Mouse (Mus musculus) embryo, embryonic 10 days (tissue): ENCODE results near the gene Kdelr3.

Source experiments
- DNase-seq: peaks from one replicate; pipeline ENCODE4 v3.0.0-alpha.2; 2015; ENCODE audit warnings: low spot score

Kdelr3 gene

DNA sequence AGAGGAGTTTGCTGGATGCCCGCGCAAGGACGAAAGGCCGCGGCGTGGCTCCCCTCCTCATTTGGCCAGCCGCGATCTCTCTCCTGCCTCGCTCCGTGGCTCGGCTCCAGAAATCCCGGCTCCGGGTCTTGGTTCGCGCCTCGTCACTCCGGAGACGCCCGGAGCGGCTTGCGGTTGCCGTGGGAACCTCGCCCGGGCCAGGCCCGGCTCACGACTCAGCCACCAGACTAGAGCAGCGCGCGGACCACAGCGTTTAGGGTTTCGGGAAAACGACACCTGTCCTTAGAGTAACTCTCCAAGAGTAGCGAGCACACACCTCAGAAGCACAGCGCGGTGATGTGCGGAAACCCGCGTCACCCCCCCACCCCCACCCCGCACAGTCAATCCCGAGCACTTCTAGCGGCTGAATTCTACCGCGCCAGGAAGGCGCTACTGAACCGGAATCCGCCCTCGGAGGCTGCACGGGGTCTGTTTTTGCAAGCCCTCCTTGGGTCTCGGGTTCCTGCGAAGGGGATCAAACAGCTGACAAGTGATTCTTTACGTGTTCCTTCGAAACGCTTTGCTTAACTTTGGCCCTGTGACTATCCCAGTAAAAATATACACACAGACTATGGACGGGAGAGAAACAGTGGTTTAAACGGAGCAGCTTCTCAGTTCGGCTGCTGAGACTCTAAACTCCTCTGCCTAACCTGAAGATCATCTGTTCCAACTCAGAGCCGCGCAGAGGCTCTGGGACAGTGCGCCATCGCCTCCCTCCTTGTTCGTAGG is 4.5 kb upstream of the Kdelr3 start:
- peak; percentile 85 for DNase-seq

DNA sequence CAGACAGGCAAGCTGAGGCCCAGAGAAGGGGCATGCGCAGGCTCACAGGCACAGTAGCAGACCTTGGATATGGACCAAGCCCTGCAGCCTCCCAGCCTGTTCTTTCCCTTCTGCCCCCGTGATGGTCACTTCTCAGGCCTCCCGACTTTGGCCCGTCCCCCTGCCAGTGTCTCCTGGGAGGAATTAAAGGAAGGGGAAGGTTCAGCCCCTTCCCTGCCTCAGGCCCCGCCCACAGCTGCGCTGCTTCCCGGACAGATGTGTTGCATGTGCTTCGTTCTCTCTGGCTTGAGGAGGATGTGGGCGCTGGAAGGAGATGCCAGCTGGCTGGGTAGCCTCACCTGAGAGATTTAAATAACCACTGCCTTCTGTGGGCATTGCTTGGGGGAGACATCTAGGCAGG is 2.3 kb upstream of the Kdelr3 start:
- peak; percentile 72 for DNase-seq

DNA sequence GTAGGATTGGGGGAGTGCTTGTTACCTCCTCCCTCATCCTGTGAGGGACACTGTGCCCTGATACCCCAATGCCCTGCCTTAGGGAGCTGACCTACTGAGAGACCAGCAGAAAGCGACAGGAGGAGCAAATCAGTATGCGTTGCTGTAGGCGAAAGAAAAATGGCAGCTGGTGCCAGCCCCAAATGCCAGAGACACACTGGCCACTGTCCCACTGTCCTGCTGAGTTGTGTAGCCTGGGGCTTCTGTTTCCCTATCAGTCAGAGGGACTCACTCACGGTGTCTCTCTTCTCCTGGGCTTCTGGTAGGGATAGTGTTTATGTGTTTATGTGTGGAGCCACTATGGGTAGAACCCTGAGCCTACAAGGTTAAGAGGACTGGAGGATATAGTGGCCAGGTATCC is 1.5 kb downstream of the Kdelr3 start:
- DNase-seq = no peak

DNA sequence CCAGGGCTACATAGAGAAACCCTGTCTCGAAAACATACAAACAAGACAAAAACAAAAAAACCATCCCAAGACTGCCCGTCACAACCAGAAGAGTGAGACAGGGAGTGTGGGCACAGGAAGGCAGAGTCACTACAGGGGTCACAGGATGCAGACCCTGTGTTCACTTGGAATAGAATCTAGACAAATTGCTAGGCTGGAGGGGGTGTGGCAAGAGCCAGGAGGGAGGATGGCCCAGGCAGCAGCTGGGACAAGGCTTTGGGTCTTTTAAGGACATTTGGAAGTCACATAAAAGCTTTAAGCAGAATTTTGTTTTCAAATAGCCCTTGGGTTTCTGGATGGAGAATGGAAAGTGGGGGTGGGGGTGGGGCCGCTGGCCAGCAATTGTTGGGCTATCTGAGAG is 2.4 kb downstream of the Kdelr3 start:
- DNase-seq = no peak

DNA sequence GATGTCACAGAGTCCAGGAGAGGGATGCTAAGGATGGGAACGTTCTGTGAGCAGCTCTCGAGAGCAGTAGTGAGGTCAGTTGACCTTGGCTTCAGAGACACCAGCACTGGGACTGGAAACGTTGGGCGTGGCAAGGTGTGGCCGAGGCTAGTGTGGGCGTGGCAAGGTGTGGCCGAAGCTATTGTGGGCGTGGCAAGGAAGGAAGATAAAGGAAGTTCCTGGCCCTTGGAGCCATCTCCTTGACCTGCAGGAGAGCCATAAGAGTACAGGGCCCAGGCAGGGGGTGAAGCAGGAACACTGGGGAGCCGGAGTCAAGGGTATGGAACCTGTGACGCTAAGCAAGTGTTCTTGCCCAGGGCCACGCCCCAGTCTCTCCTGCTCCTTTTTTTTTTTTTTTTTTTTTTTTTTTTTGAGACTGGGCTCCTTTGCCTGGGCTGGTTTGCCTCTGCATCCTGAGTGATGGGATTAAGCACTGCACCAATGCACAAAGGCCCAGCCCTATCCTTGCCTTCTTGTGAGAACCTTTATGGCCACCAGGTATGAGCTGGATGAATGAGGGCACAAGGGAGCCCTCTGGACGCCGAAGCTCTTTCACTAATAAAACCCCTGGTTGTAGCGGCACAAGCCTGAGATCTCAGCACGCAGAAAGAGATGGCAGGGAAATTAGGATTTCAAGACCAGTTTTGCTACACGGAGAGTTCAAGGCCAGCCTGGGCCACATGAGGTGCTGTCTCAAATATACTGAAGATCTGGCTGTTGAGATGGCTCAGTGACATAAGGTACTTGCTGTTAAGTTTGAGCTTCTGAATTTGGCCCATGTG is 3.4 kb downstream of the Kdelr3 start:
- no peak for DNase-seq

DNA sequence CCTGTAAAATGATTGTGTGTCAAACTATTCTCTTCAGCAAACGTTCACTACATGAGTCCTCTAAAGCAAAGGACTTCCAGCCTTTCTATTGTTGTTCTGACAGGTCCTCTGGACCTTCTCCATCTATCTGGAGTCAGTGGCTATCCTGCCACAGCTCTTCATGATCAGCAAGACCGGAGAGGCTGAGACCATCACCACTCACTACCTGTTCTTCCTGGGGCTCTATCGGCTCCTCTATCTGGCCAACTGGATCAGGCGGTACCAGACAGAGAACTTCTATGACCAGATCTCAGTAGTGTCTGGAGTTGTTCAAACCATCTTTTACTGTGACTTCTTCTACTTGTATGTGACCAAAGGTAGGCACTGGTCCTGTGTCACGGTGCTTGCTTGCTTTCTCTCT is 9.4 kb downstream of the Kdelr3 start:
- no peak for DNase-seq

DNA sequence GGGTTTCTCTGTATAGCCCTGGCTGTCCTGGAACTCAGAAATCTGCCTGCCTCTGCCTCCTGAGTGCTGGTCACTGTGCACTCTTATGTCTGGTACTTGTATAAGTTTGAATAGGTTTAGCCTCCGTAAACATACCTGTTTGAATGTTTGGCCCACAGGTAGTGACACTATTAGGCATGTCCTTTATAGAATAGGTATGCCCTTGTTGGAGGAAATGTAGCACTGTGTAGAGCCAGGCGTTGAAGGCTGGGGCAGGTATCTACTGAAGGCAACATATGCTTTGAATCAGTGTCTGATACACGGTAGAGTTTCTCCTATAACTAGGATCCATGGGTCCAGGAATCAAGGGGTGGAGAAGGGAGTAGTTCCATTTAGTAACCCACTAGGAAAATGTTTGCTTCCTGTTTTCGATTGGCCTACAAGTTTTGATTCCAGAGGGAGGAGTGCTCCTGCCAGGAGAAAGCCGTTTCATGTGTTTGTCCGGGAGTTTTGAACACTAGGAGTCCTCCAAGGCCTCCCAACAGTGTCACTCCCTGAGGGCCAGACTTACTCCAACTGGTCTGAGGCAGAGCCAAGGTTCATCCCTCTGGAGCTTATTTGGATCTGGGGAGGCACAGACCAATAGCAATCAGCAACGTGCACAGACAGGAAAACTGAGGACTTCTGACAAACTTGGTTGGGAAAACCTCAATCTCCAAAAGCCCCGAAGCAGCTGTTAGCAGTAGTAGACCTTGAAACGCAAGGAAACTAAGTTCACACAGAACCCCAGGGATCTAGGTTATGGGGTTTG is 10.0 kb downstream of the Kdelr3 start:
- no peak for DNase-seq

DNA sequence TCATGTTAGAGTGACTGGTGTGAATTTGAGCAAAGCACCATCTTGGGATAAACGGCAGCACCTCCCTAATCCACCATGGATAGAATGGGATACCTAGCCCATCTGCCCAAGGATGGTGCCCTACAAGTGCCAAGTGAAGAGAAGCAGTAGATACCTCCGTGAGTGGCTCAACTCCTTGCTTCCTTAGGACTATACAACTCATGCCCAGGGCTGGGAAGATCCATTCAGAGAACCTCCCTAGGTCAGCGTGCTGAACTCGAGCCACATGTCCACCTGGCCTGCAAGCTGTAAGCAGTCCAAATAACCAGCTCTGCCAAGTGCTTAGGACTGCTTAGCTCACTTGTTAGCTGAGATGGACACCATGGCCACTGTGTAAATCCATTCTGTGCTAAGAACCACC is 11.0 kb downstream of the Kdelr3 start:
- no peak for DNase-seq

DNA sequence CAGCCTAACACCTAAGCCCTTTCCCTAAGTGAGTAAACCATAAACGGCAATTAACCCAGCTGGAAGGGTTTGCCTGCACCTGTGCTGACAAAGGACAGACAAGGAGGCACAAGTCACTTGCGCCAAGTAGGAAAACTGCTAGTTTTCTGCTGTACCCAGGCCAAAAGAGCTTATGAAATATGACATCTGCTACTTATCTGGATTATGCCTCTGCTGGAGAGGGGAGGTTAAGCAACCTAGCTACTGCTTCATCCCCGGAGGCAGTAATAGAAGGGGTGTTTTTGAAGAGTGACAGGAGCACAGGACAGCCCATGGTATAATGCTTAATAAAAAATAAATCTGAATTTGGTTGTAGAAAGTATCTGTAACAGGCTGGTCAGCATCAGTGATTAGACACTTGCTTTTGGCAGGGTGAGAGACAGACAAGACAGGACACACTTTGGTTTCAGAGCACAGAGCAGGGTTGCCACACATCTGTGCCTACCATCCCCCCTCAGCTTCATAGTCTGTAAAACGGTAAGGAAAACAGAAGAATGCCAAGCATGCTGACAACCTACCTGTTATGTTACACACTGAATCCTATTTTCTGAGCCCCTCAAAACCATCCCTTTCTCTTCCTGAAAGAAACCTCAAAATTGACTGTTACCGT is 11.9 kb downstream of the Kdelr3 start:
- DNase-seq = no peak

DNA sequence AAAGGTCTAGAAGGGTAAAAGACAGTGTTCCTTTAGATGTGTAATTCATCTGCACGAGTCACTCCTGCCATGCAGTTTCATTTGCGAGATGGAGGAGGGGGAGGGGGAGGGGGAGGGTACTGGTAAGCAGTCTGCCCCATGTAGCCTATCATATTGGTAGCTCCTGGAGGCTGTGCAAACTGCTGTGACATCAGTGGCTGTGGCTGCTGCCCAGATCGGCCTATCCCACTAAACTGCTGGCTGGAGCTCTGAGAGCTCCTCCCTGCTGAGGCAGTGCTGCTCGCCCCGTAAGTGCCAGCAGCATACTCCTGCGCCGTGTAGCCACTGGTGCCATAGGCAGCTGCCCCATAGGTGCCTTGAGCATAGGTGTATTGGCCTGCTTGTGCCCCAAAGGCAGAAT is 13.7 kb downstream of the Kdelr3 start:
- no peak for DNase-seq

DNA sequence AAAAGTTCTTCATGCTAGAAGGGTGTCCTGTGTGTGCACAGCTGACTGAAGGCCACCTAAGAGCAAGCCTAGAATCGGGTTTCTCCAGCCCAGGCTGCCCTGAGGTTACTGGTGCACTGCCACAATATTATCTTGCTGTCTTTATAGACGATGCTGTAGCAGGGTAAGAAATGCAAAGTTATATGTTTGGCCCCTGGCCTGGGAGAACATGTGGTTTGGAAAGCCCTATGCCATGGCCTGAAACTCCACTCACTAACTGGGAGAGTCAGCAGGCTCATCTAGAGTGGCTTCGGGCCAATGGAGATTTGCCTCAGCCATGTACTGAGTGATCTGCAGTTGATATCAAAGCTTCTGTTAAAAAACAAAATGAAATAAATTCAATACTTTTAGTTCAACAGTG is 17.6 kb downstream of the Kdelr3 start:
- no peak for DNase-seq

DNA sequence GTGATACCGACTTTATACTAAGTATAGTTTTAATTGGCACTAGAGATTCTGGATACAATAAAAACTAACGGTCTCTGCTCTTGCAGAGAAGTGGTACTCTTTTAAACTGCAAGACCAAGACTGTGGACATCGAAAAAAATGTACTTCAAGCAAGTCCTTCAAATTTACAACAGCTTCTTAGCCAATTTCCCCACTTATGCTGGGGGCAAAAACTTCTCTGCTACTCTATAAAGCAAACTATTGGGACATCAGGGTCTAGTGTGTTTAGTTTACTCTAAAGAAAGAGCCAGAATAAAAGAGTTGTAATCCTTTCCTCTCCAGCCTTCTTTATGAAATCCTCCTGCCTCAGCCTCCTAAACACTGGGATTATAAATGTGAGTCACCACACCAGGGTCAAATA is 27.8 kb downstream of the Kdelr3 start:
- DNase-seq = no peak

DNA sequence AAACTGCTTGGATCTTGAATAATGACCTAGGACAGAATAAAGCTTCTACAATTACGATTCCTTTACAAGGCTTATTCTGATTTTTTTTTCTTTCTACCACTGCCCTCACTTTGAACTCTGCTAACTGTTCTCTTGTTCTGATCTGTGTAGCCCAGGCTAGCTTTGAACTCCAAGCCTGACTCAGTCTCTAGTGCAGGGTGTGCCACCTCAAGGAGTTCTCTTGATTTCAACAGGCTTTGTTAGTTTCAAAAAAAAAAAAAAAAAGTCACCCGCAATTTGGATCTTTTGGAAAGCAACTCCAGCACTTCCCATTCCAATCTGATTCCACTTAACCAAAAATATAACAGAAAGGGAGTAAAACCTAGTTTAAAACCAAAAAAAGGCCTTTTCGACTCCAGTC is 29.3 kb downstream of the Kdelr3 start:
- DNase-seq = no peak

DNA sequence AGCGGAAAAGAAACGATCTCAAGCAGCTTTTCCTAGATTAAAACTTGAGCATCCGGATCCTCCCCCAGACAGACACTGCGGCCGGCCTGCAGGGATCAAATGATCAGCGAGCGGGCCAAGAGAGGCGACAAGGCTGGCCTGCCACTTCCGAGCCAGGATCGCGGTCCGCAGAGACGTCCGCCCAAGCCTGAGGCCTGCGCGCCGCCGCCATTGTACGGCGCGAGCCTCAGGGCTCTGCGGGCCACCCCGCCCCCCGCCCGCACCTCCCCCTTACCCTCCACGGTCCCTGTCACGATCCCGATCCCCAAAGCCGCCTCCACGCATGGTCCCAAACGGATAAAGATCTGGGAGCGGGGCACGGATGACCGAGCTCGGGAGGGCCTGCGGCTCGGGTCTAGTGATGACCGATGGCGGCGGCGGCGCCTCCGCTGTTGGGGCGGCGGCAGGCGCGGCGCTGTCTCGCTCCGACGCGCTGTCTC is 29.7 kb downstream of the Kdelr3 start:
- peak; percentile 69 for DNase-seq

DNA sequence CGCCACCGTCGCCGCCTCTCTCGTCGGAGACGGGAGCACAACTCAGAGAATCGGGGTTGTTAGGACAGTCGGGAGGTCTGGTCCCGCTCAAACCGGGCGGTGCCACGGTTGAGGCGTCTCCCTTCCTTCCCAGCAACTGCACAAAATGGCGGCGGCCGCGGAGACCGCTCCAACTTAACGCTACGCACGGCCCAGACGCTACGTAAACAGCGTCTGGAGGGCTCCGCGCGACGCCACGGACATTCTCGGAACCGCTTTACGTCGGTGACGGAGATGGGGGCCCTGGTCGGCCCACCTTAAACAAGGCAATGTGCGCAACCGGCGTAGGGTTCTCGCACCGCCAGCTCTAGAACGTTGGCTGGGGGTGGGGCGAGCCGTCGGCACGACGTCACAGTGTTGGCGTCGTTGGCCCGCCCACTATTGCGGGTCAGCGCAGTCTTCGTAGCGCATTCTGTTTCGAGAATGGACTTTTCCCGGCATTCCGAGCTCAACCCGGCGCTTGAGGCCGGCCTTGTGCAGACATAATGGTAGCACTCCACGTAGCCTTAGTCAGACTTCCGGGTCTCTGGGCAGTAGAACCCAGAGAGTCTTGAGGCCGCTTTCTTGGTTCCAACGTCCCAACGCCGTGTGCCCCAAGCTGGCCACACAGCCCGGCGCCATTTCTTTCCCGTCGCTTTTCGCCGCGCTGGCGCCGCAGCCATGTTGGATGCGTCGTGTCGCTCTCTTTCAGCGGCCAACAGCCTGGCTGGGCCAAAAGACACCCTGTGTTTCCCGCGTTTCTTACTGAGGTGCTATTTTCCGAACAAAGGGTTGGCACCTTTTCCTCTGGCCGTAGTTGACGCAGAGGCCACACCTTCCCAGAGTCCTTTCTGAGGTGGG is 30.4 kb downstream of the Kdelr3 start, which contains the start of gene Ddx17:
Gene Ddx17 (minus strand): TSS at position 332 of the 879 bp plus-strand sequence.
- DNase-seq = peak; percentile 99

DNA sequence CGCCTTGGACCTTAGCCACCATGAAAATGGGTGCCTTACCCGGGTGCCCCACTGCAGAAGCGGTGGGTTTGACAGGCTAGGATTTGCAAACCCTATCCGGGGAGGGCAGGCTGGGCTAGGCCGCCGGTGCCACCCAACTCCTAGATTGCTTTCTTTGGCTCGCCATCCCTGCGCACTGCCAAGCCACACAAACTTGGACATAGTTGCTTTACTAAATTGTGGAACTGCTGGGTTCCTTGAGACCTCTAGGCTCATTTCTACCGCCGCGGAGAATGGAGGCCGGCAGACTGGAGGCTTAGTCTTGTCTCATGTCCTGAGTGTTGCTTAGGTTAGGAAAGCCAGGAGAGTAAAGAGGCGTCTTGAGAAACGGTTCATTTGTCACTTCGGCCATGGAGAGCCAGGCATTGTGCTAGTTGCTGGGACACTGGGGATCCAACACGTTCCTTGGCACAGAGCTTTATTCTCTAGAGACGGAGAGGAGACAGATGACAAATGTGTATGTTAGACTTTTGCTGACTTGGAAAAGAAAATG is 31.1 kb downstream of the Kdelr3 start:
- no peak for DNase-seq

DNA sequence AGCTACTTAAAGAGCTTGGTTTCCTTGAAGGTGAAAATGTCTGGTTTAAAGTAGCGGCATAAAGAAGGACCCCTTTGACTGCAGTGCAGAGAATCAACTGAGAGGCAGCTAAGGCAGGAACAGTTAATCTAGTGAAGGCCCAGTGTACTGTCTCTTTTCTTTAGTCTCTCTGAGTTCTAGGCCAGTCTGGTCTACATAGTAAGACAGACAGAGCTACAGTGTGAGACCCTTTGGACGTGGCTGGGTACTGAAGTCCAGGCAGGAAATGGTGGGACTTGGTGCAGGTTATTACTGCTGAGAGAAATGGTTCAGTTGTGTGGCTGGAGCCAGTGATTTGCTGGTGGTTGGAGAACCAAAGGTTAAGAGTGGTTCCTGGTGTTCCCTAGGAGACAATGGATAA is 32.0 kb downstream of the Kdelr3 start:
- no peak for DNase-seq

DNA sequence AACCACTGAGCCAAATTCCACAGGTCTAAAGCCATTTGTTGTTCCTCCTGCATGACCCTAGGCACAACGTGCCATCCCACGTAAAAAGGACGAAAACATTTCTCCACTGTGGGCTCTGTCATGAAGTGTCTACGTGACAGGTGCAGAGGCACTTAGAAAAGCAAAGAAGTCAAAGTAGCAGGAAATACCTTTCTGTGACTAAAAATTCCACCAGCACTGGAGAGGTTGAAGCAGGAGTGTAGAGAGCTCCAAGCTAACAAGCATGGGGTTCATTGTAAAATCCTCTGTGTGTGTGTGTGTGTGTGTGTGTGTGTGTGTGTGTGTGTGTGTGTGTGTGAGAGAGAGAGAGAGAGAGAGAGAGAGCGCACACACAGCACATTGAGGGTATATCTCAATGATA is 36.4 kb downstream of the Kdelr3 start:
- no peak for DNase-seq

DNA sequence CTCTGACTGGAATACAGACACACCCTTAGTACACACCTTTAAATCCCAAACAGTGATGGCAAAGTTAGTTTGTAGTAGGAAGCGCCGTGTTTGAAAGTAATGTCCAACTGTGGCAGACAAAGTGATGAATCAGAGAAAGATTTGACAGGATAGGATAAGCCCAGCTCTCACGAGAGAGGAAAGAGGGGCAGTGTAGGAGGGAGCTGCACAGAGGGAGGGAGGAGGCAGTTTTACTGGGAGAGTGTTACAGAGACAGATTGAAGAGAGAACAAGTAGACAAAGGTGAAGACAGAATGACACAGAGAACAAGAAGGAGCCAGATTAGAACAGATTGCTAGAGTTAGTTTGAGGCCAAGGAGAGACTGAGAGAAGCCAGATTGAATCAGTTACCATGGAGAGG is 43.4 kb downstream of the Kdelr3 start:
- no peak for DNase-seq

DNA sequence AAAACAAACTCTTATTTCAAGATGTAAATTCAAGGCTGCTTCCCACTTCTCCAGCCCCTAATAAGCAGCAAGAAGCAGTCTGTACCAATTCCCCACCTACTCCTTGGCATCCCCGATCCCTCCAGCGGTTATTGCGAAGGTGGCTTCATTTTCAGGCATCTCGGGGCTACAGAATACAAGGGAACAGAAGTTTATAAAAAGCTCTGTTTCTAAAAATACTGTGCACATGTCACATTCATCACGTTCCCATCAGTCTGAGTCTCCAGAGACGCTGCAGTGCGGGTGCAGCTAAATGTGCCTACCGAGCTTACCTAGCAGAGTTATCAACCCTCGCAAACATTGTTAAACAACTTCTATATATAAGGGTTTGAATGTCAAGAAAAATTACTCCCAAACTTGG is 46.2 kb downstream of the Kdelr3 start:
- no peak for DNase-seq
